Mouse (Mus musculus) testis, adult 2 months (tissue): Measurements from ENCODE around the gene Map3k14. TPM values are rescaled to one million over a fixed set of nuclear protein-coding genes. Genes with fewer than 3 reads are reported as not detected.
"Not testable (repeated sequence)": the region's sequence is repeated elsewhere in the genome, so short reads cannot be mapped to it uniquely, and the experiment has no call there.

Source experiments
- H3K27ac ChIP-seq: fragments of 200-500 bp; 2 replicates; pipeline ENCODE4 v1.5.1; 2012; ENCODE audit warnings: low read depth, low read length; ENCODE audit not compliant: control insufficient read depth, insufficient read depth
- H3K27me3 ChIP-seq: fragments of 200-500 bp; 2 replicates; pipeline ENCODE4 v1.6.1; 2012; ENCODE audit warnings: mild to moderate bottlenecking, low read length, moderate library complexity; ENCODE audit not compliant: control insufficient read depth, insufficient read depth
- H3K36me3 ChIP-seq: fragments of 200-500 bp; 2 replicates; pipeline ENCODE4 v1.6.1; 2012; ENCODE audit warnings: mild to moderate bottlenecking, low read length; ENCODE audit not compliant: control insufficient read depth, insufficient read depth
- H3K4me1 ChIP-seq: fragments of 200-500 bp; 2 replicates; pipeline ENCODE4 v1.6.1; 2012; ENCODE audit warnings: low read length; ENCODE audit not compliant: control insufficient read depth, insufficient read depth
- H3K4me3 ChIP-seq: fragments of 200-500 bp; 2 replicates; pipeline ENCODE4 v1.5.1; 2012; ENCODE audit warnings: low read depth, mild to moderate bottlenecking, low read length, moderate library complexity, mixed read lengths; ENCODE audit not compliant: control insufficient read depth
- CTCF ChIP-seq: fragments of 200-500 bp; IDR thresholded peaks from 2 replicates; pipeline ENCODE4 v1.5.1; 2012; ENCODE audit warnings: low read depth, mild to moderate bottlenecking, inconsistent platforms, low read length, moderate library complexity; ENCODE audit not compliant: control insufficient read depth, insufficient read depth, insufficient replicate concordance
- POLR2A ChIP-seq: fragments of 200-500 bp; IDR thresholded peaks from 2 replicates; pipeline ENCODE4 v1.6.1; 2012; ENCODE audit warnings: low read depth, mild to moderate bottlenecking, inconsistent platforms, low read length, moderate library complexity; ENCODE audit not compliant: control insufficient read depth
- polyA plus RNA-seq: library from polyadenylated mRNA; depleted of rRNA; stranded (reverse); fragments of >200 nt; gene quantifications from 2 replicates; pipeline ENCODE4 v1.2.3, GENCODE M21; 2012

Gene Map3k14
- polyA plus RNA-seq, 1 experiment, result 2.4 TPM

- no peaks in the 10 kb centered on the region for H3K4me1 ChIP-seq
- no peaks in the 10 kb centered on the region for H3K36me3 ChIP-seq
- no peak for TF ChIP-seq POLR2A
- no peak for TF ChIP-seq CTCF
- no peak overlapping the region for H3K4me3 ChIP-seq
- no peak overlapping the region for H3K27ac ChIP-seq
- no peaks in the 10 kb centered on the region for H3K27me3 ChIP-seq
These were observed 36.6 kb downstream of the Map3k14 start for GRCm38 (mm10) chr11:103230626-103231025.

GRCm38 (mm10) chr11:103229608-103230007, 37.7 kb downstream of the Map3k14 start:
- TF ChIP-seq CTCF, result no peak
- no peaks in the 10 kb centered on the region for H3K4me1 ChIP-seq
- H3K36me3 ChIP-seq, result no peaks in the 10 kb centered on the region
- no peaks in the 10 kb centered on the region for H3K27me3 ChIP-seq
- H3K4me3 ChIP-seq, result no peak overlapping the region
- H3K27ac ChIP-seq, result no peak overlapping the region

DNA sequence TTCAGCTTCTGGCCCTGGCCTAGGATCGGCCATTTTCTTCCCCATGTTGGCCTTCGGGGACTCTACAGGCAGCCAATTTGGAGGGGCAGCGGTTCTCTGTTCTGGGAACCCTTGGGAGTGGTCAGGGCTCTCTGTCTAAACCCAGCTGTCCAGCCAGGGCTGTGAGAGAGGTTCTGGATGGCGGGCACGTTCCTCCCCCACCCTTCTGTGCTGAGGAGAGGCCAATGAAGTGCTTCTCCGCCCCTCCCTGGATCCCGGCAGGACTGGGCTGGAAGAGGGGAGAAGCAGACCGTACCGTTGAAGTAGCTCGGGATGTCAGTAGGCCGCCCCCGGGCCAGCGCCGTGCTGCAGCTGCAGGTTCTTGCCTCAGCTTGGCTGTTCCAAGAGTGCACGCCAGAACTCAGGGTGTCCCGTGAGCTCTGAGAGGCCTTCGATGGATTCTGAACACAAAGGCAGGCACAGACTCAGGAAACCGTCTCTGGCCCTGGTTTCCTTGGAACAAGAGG, 43.3 kb downstream of the Map3k14 start:
- no peaks in the 10 kb centered on the region for H3K27me3 ChIP-seq
- TF ChIP-seq CTCF (no peak), POLR2A (no peak)
- no peaks in the 10 kb centered on the region for H3K36me3 ChIP-seq
- no peaks in the 10 kb centered on the region for H3K4me1 ChIP-seq
- no peak overlapping the region for H3K27ac ChIP-seq
- no peak overlapping the region for H3K4me3 ChIP-seq

DNA sequence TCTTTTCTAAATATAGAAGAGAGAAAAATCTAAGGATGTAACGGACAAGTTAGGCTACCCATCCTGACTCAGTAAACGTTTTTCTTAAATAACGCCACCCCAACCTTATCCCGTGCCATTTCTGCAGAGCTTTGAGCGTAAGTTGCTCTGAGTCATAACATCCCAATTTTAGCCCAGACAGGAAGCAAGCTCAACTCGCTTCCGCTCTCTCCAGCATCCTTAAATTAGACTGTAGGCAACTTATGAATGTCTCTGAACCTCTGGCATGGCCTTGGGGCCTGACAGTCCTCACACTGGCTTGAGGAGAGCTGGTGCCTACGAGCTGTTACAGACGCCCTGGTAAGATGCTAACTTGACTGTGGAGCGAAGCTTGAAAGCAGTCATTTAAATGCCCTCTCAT, 43.8 kb downstream of the Map3k14 start:
- H3K27me3 ChIP-seq, result no peaks in the 10 kb centered on the region
- H3K36me3 ChIP-seq, result no peaks in the 10 kb centered on the region
- no peak for TF ChIP-seq POLR2A
- H3K27ac ChIP-seq, result no peak overlapping the region
- H3K4me3 ChIP-seq, result no peak overlapping the region
- peaks cover under 1% of the 10 kb centered on the region; the same call in 1 of the 2 replicates for H3K4me1 ChIP-seq

DNA sequence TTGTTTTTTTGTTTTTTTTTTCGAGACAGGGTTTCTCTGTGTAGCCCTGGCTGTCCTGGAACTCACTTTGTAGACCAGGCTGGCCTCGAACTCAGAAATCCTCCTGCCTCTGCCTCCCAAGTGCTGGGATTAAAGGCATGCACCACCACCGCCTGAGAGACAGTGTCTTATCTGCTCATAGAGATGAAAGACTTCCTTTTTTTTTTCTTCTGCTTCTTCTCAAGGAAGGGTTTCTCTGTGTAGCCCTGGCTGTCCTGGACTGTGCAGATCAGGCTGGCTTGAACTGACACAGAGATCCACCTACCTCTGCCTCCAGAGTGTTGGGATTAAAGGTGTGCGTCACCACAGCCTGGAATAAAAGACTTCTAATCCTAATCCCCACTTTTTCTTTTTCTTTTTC, 44.6 kb downstream of the Map3k14 start:
- H3K4me1 ChIP-seq, H3K27ac ChIP-seq, H3K36me3 ChIP-seq, H3K27me3 ChIP-seq, H3K4me3 ChIP-seq: not testable (repeated sequence)

GRCm38 (mm10) chr11:103221437-103221836, 45.8 kb downstream of the Map3k14 start:
- H3K27me3 ChIP-seq, result no peaks in the 10 kb centered on the region
- H3K4me3 ChIP-seq, result no peak overlapping the region
- H3K4me1 ChIP-seq, result peaks cover 2% of the 10 kb centered on the region; the same call in 1 of the 2 replicates
- TF ChIP-seq CTCF (no peak), POLR2A (no peak)
- H3K36me3 ChIP-seq, result no peaks in the 10 kb centered on the region
- H3K27ac ChIP-seq, result no peak overlapping the region

- Histone ChIP-seq H3K4me1 (peaks cover 2% of the 10 kb centered on the region; the same call in 1 of the 2 replicates), H3K27me3 (no peaks in the 10 kb centered on the region), H3K36me3 (no peaks in the 10 kb centered on the region), H3K27ac (no peak overlapping the region), H3K4me3 (peak overlapping the region; percentile 78)
- TF ChIP-seq CTCF (no peak), POLR2A (no peak)
These were observed 47.3 kb downstream of the Map3k14 start for GRCm38 (mm10) chr11:103219995-103220394.

DNA sequence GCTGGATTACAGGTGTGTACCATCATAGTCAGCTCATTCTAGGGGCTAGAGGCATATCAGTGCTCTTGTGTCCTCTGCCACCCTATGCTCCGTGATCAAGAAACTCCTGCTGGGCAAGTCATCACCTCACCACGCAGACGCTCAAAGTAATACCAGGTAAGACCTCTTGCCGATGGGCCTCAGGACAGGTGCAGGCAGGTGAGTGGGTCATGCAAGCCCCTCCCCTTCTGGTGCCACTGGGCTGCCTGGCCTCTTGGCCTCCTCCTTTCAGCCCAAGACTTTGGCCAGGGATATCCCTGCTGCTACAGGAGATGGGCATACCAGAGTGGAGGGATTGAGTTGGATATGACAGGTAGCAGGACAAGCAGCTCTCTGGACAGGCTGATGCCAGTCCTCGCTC, 48.0 kb downstream of the Map3k14 start:
- Histone ChIP-seq H3K4me1 (peaks cover 2% of the 10 kb centered on the region; the same call in 1 of the 2 replicates), H3K36me3 (no peaks in the 10 kb centered on the region), H3K27me3 (no peaks in the 10 kb centered on the region), H3K27ac (no peak overlapping the region), H3K4me3 (peak overlapping the region; percentile 78)
- TF ChIP-seq CTCF (no peak), POLR2A (no peak)

- Histone ChIP-seq H3K27ac (no peak overlapping the region), H3K27me3 (no peaks in the 10 kb centered on the region), H3K4me1 (peaks cover 2% of the 10 kb centered on the region; the same call in 1 of the 2 replicates), H3K36me3 (no peaks in the 10 kb centered on the region), H3K4me3 (peak overlapping the region; percentile 78)
- TF ChIP-seq POLR2A, result no peak
- TF ChIP-seq CTCF, result no peak
These were observed 48.8 kb downstream of the Map3k14 start for GRCm38 (mm10) chr11:103218517-103218901.
